Mouse (Mus musculus) cerebellum, adult 2 months (tissue): ENCODE measurements around the gene Ltb4r1. TPM values are rescaled to one million over a fixed set of nuclear protein-coding genes. Genes with fewer than 3 reads are reported as not detected.
A peak's percentile ranks its signal among the peaks of the same experiment; 100 is the strongest.

Source experiments
- DNase-seq, 2 experiments: peaks; one replicate each; pipeline ENCODE4 v3.0.0; 2021
- H3K27ac ChIP-seq: fragments of 200-500 bp; 2 replicates; pipeline ENCODE4 v1.5.1; 2012; ENCODE audit warnings: low read length, control low read depth, inconsistent platforms; ENCODE audit not compliant: insufficient read depth
- H3K27me3 ChIP-seq: fragments of 200-500 bp; 2 replicates; pipeline ENCODE4 v1.6.1; 2012; ENCODE audit warnings: inconsistent platforms, mild to moderate bottlenecking, low read length, moderate library complexity; ENCODE audit not compliant: control insufficient read depth, insufficient read depth
- H3K4me1 ChIP-seq: fragments of 200-500 bp; 2 replicates; pipeline ENCODE4 v1.6.1; 2011; ENCODE audit warnings: low read length; ENCODE audit not compliant: control insufficient read depth, insufficient read depth
- H3K4me3 ChIP-seq: fragments of 200-500 bp; replicated peaks from 2 replicates; pipeline ENCODE3; 2011; ENCODE audit warnings: mild to moderate bottlenecking, low read depth, low read length, control low read depth; ENCODE audit not compliant: insufficient read depth
- CTCF ChIP-seq: fragments of 200-500 bp; IDR thresholded peaks from 2 replicates; pipeline ENCODE4 v1.5.1; 2011; ENCODE audit warnings: low read depth, mild to moderate bottlenecking, control low read depth, low read length, moderate library complexity, borderline replicate concordance; ENCODE audit not compliant: insufficient read depth
- POLR2A ChIP-seq: fragments of 200-500 bp; IDR thresholded peaks from 2 replicates; pipeline ENCODE4 v1.6.1; 2011; ENCODE audit warnings: low read length, control low read depth, borderline replicate concordance; ENCODE audit not compliant: insufficient read depth
- WGBS: fragments of 180-500 bp; shearing (Covaris S2); methylation state at CpG from one replicate; pipeline ENCODE4 v1.1.7; 2018; 5-methylcytosine and 5-hydroxymethylcytosine counted together
- polyA plus RNA-seq: library from polyadenylated mRNA; depleted of rRNA; stranded (reverse); fragments of >200 nt; gene quantifications from 2 replicates; pipeline ENCODE4 v1.2.3, GENCODE M21; 2012; rRNA removed

Gene Ltb4r1
- 0.33 and 0.36 TPM in 2 replicates for polyA plus RNA-seq

- no peaks in the 10 kb centered on the region for H3K27me3 ChIP-seq
- TF ChIP-seq POLR2A (no peak), CTCF (no peak)
- WGBS, result 74% methylated on average over 4 of the region's 4 CpGs
Observed at GRCm38 (mm10) chr14:55765696-55766095, at the start of gene Ltb4r1. Ltb4r1 (plus strand) TSS chr14:55765962.

GRCm38 (mm10) chr14:55716271-55716670 is 49.5 kb upstream of the Ltb4r1 start:
- DNase-seq, result no peak
- Histone ChIP-seq H3K4me1 (peaks cover 3% of the 10 kb centered on the region; the same call in 1 of the 2 replicates), H3K27ac (no peak overlapping the region), H3K27me3 (no peaks in the 10 kb centered on the region), H3K4me3 (no peak overlapping the region)
- TF ChIP-seq POLR2A (no peak), CTCF (no peak)
- 91% methylated on average over 6 of the region's 6 CpGs for WGBS

More at GRCm38 (mm10) chr14:55765696-55766095, at the start of gene Ltb4r1:
- Histone ChIP-seq H3K4me3 (no peak within 1 kb of the TSS), H3K4me1 (peaks cover 6% of the 10 kb centered on the region; the same call in 1 of the 2 replicates), H3K27ac (no peak within 1 kb of the TSS)
- no peak for DNase-seq

GRCm38 (mm10) chr14:55716884-55717283 is 48.9 kb upstream of the Ltb4r1 start:
- no peak overlapping the region for H3K27ac ChIP-seq
- no peaks in the 10 kb centered on the region for H3K27me3 ChIP-seq
- no peak overlapping the region for H3K4me3 ChIP-seq
- TF ChIP-seq POLR2A (no peak), CTCF (no peak)
- 82% methylated on average over 8 of the region's 8 CpGs for WGBS
- peaks cover 4% of the 10 kb centered on the region; the same call in 1 of the 2 replicates for H3K4me1 ChIP-seq
- DNase-seq, result no peak

- no peak for DNase-seq
- Histone ChIP-seq H3K4me1 (peaks cover 4% of the 10 kb centered on the region; the same call in 1 of the 2 replicates), H3K4me3 (no peak overlapping the region), H3K27ac (no peak overlapping the region), H3K27me3 (no peaks in the 10 kb centered on the region)
- WGBS, result 92% methylated on average over 6 of the region's 6 CpGs
- no peak for TF ChIP-seq CTCF
- TF ChIP-seq POLR2A, result no peak
Observed at GRCm38 (mm10) chr14:55719737-55720136, 46.0 kb upstream of the Ltb4r1 start.

GRCm38 (mm10) chr14:55720666-55721065 is 45.1 kb upstream of the Ltb4r1 start:
- Histone ChIP-seq H3K27ac (no peak overlapping the region), H3K4me3 (no peak overlapping the region), H3K4me1 (peaks cover 4% of the 10 kb centered on the region; the same call in 1 of the 2 replicates), H3K27me3 (no peaks in the 10 kb centered on the region)
- 72% methylated on average over 12 of the region's 12 CpGs for WGBS
- no peak for DNase-seq
- TF ChIP-seq POLR2A, result no peak
- no peak for TF ChIP-seq CTCF

- TF ChIP-seq POLR2A, result no peak
- no peak for TF ChIP-seq CTCF
- peak overlapping the region; percentile 96 for H3K4me3 ChIP-seq
- H3K4me1 ChIP-seq, result peaks cover 4% of the 10 kb centered on the region; the same call in 1 of the 2 replicates
- no peak overlapping the region for H3K27ac ChIP-seq
- no peak for DNase-seq
- no peaks in the 10 kb centered on the region for H3K27me3 ChIP-seq
- 71% methylated on average over 6 of the region's 6 CpGs for WGBS
Observed at GRCm38 (mm10) chr14:55721076-55721475, 44.7 kb upstream of the Ltb4r1 start.

GRCm38 (mm10) chr14:55721700-55722437 is 43.9 kb upstream of the Ltb4r1 start, which contains the start of gene Rabggta:
Rabggta (minus strand) TSS chr14:55722263.
- WGBS, result under 1% methylated on average over 48 of the region's 50 CpGs
- TF ChIP-seq POLR2A (peak; percentile 45; the same call in 1 of the 2 replicates), CTCF (peak; percentile 87)
- Histone ChIP-seq H3K4me1 (peaks cover 4% of the 10 kb centered on the region; the same call in 1 of the 2 replicates), H3K27ac (peak within 1 kb of the TSS; percentile 26; the same call in 1 of the 2 replicates), H3K27me3 (no peaks in the 10 kb centered on the region), H3K4me3 (peak within 1 kb of the TSS; percentile 96)
- peak; percentile 93 to 94 for DNase-seq

- no peak overlapping the region for H3K4me3 ChIP-seq
- H3K4me1 ChIP-seq, result peaks cover 4% of the 10 kb centered on the region; the same call in 1 of the 2 replicates
- 45% methylated on average over 8 of the region's 8 CpGs for WGBS
- H3K27ac ChIP-seq, result no peak overlapping the region
- TF ChIP-seq POLR2A (no peak), CTCF (no peak)
- H3K27me3 ChIP-seq, result no peaks in the 10 kb centered on the region
- DNase-seq, result no peak
Observed at GRCm38 (mm10) chr14:55722438-55722945, 43.3 kb upstream of the Ltb4r1 start.
